Mouse (Mus musculus) ES-E14 (cell line): ENCODE measurements around the gene Unc13d. TPM values are rescaled to one million over a fixed set of nuclear protein-coding genes. Genes with fewer than 3 reads are reported as not detected.

ENCODE experiments used
- DNase-seq: peaks from one replicate; pipeline ENCODE4 v3.0.0-alpha.2; 2013; ENCODE audit warnings: low read depth, low spot score
- H3K27ac ChIP-seq: 2 replicates; pipeline ENCODE4 v1.5.1; 2012; ENCODE audit warnings: low read depth, mild to moderate bottlenecking, low read length, moderate library complexity, mixed read lengths; ENCODE audit not compliant: poor library complexity, insufficient read depth, severe bottlenecking
- H3K36me3 ChIP-seq: 2 replicates; pipeline ENCODE4 v1.6.1; 2012; ENCODE audit warnings: mild to moderate bottlenecking, low read length, moderate library complexity, mixed read lengths; ENCODE audit not compliant: control insufficient read depth, poor library complexity, insufficient read depth, severe bottlenecking
- H3K4me1 ChIP-seq, 2 experiments: fragments of 150-350 bp in 1 of 2; sonication (generic) in 1 of 2; 2 replicates each; pipeline ENCODE4 v1.6.1; 2012; ENCODE audit warnings: low read length in 2 of 2, mild to moderate bottlenecking in 1 of 2, mixed read lengths in 1 of 2; ENCODE audit not compliant: control insufficient read depth in 2 of 2, insufficient read depth in 2 of 2, poor library complexity in 1 of 2
- H3K4me3 ChIP-seq, 2 experiments: fragments of 150-350 bp in 1 of 2; sonication (generic) in 1 of 2; 2 replicates each; pipeline ENCODE4 v1.5.1; 2012; ENCODE audit warnings: low read length in 2 of 2, low read depth in 1 of 2, mild to moderate bottlenecking in 1 of 2, mixed read lengths in 1 of 2; ENCODE audit not compliant: insufficient read depth in 1 of 2, poor library complexity in 1 of 2, severe bottlenecking in 1 of 2
- H3K9ac ChIP-seq: 2 replicates; pipeline ENCODE4 v1.6.1; 2012; ENCODE audit warnings: low read depth, mild to moderate bottlenecking, low read length, mixed read lengths; ENCODE audit not compliant: poor library complexity, insufficient read depth, severe bottlenecking
- H3K9me3 ChIP-seq: fragments of 150-350 bp; sonication (generic); 2 replicates; pipeline ENCODE4 v1.6.1; 2012; ENCODE audit warnings: low read depth, mild to moderate bottlenecking, low read length; ENCODE audit not compliant: control insufficient read depth, insufficient read depth
- CHD2 ChIP-seq: IDR thresholded peaks from 2 replicates; pipeline ENCODE4 v1.6.1; 2014; ENCODE audit warnings: mild to moderate bottlenecking, low read depth, low read length, inconsistent platforms
- HCFC1 ChIP-seq: IDR thresholded peaks from 2 replicates; pipeline ENCODE4 v1.6.1; 2012; ENCODE audit warnings: low read length, inconsistent platforms, borderline replicate concordance; ENCODE audit not compliant: insufficient read depth
- MAFK ChIP-seq: IDR thresholded peaks from 2 replicates; pipeline ENCODE4 v1.6.1; 2014; ENCODE audit warnings: mild to moderate bottlenecking, low read depth, low read length, inconsistent platforms; ENCODE audit not compliant: insufficient read depth
- ZC3H11A ChIP-seq: IDR thresholded peaks from 2 replicates; pipeline ENCODE4 v1.6.1; 2012; ENCODE audit warnings: low read depth, mild to moderate bottlenecking, inconsistent platforms, low read length, borderline replicate concordance
- ZNF384 ChIP-seq: IDR thresholded peaks from 2 replicates; pipeline ENCODE4 v1.6.1; 2012; ENCODE audit warnings: low read depth, low read length, inconsistent platforms
- in situ Hi-C, 2 experiments: fragments of 600-800 bp; cut with MboI; formaldehyde crosslinking; loops; one replicate each; pipeline ENCODE4 v1.15.1; 2025; ENCODE audit warnings: low sequenced_read_pairs in 2 of 2, inconsistent platforms in 1 of 2; ENCODE audit not compliant: unreplicated experiment in 2 of 2
- total RNA-seq: library from RNA; depleted of rRNA; stranded (reverse); fragments of 300-350 nt; gene quantifications from 2 replicates; pipeline ENCODE4 v1.2.3, GENCODE M21; 2012

Unc13d gene
- total RNA-seq, 1 experiment, result 13.3 TPM

- TF ChIP-seq HCFC1 (no peak; the same call in 1 of the 2 replicates), MAFK (no peak), ZNF384 (no peak), CHD2 (no peak), ZC3H11A (0 out of 2 replicates have a peak, but pooled peaks have one; percentile 2)
- H3K36me3 ChIP-seq, result peaks cover 10% of the 10 kb centered on the region
- peak overlapping the region; percentile 78 for H3K9ac ChIP-seq
- in situ Hi-C loops, result no loop called here
- peak; percentile 78 for DNase-seq
- H3K4me1 ChIP-seq, result peaks cover 4 to 9% of the 10 kb centered on the region in 2 experiments
- H3K27ac ChIP-seq, result peak overlapping the region; percentile 31; the same call in 1 of the 2 replicates
- no peaks in the 10 kb centered on the region for H3K9me3 ChIP-seq
- H3K4me3 ChIP-seq, result peak overlapping the region; percentile 73 to 77
Measured at GRCm38 (mm10) chr11:116087194-116088130, 9.7 kb upstream of the Unc13d start.

DNA sequence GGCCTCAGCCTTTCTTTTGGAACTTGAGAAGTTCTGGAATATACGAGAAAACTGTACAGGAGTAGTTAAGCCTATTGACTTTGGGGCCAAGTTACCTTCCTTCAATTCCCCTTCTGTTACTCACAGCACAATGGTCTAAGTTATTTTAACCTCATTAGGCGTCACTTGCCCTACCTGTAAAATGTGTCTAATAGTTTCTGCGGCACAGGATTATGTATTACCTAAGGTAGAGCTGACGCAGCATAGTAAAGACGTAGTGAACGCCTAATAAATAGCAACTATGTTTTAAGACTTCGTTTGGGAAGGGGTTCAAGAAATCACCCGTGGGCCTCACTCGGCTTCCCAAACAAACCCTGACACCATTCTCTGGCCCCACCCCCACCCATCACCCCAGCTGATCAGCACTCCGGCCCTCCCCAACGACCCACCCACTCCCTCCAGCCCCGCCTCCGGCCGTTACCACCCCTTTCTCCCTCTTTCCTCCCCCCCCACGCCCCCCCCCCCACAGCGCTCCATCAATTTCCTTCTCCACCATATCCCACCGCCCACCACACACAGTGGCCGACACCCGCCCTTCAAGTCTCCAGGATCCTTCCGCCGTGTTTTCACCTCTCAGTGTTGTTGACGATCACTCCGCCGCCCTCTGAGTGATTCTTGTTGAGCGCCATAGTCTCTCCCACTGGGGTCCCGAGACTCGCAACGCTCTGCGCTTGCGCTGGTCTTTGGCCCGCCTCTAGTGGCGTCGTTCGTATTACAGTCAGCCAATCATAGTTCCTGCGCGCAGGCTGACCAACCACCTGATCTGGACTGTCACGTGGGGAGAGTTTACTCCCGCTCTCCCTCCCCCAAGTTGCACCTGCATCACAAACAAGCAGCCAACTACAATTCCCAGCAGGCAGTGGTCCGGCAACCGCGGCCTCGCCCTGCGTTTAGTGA is 8.8 kb upstream of the Unc13d start, which contains the start of gene Wbp2:
Gene Wbp2, minus strand, starts transcription at position 738 of the 936 bp plus-strand sequence.
- H3K4me1 ChIP-seq, result peaks cover 4 to 12% of the 10 kb centered on the region in 2 experiments
- H3K36me3 ChIP-seq, result peaks cover 15% of the 10 kb centered on the region
- H3K4me3 ChIP-seq, result peak within 1 kb of the TSS; percentile 73 to 77
- H3K9ac ChIP-seq, result peak within 1 kb of the TSS; percentile 78
- peak; percentile 99 for DNase-seq
- in situ Hi-C loops, result no loop called here
- no peaks in the 10 kb centered on the region for H3K9me3 ChIP-seq
- H3K27ac ChIP-seq, result peak within 1 kb of the TSS; percentile 52
- 0 out of 2 replicates have a peak, but pooled peaks have one; percentile 4 for TF ChIP-seq MAFK
- peak; percentile 14; the same call in 1 of the 2 replicates for TF ChIP-seq CHD2
- peak; percentile 100 for TF ChIP-seq HCFC1
- no peak for TF ChIP-seq ZC3H11A

GRCm38 (mm10) chr11:116084166-116084565 is 6.4 kb upstream of the Unc13d start:
- H3K9me3 ChIP-seq, result no peaks in the 10 kb centered on the region
- no peak for TF ChIP-seq CHD2
- TF ChIP-seq ZNF384, result no peak
- no peak for TF ChIP-seq ZC3H11A
- TF ChIP-seq MAFK, result no peak
- TF ChIP-seq HCFC1, result no peak
- DNase-seq, result no peak
- H3K27ac ChIP-seq, result no peak overlapping the region
- no peak overlapping the region for H3K4me3 ChIP-seq
- peaks cover 4 to 28% of the 10 kb centered on the region in 2 experiments for H3K4me1 ChIP-seq
- H3K36me3 ChIP-seq, result peaks cover 32% of the 10 kb centered on the region
- no peak overlapping the region for H3K9ac ChIP-seq
- in situ Hi-C loops, result no loop called here

GRCm38 (mm10) chr11:116083096-116083672 is 5.4 kb upstream of the Unc13d start:
- peaks cover 8 to 32% of the 10 kb centered on the region in 2 experiments for H3K4me1 ChIP-seq
- no peak for TF ChIP-seq ZC3H11A
- no peak overlapping the region for H3K27ac ChIP-seq
- peaks cover 35% of the 10 kb centered on the region for H3K36me3 ChIP-seq
- no peak overlapping the region for H3K4me3 ChIP-seq
- DNase-seq, result no peak
- no peak overlapping the region for H3K9ac ChIP-seq
- in situ Hi-C loops, result no loop called here
- H3K9me3 ChIP-seq, result no peaks in the 10 kb centered on the region
